Mouse (Mus musculus) right cerebral cortex, postnatal 4 days (tissue): ENCODE results near the gene Tufm.
A peak's percentile ranks its signal among the peaks of the same experiment; 100 is the strongest.
"Not testable (repeated sequence)": the region's sequence is repeated elsewhere in the genome, so short reads cannot be mapped to it uniquely, and the experiment has no call there.

Source experiments
- DNase-seq: peaks from one replicate; pipeline ENCODE4 v3.0.0-alpha.2; 2022

Tufm gene

DNA sequence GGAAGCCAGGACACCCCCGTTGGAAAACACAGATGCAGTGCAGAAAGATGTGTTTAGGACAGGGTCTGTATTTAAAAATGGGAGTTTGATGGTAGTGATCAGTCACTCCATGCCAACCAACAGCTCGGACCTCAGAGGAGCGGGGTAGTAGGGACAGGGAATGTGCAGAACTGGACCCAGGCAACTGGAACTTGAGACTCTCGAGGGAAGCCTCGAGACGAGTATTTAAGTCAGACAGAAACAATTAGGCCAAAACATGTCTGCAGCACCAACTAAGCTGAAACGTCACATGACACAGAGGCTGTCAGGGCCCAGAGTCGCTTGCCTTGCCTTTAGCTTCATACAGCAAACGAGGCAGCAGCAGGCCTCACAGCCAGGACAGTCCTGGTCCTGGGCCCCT is 21.0 kb upstream of the Tufm start:
- no peak for DNase-seq

DNA sequence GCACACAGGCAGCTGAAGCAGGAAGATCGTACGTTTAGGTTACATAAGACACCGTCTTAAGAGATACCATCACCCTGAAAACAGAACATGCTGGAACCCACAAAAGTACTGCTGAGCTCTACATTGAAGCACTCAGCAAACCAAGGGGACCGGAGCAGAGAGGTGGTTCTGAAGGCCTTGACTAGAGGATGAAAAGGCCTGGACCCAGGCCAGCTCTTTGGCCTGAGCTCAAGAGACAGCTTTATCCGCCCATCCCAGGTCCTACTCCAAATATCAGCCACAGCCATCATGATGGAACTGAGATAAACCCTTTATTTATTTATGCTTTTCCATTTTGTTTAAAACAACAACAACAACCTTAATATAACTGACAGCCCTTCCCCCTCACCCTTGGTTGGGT is 20.5 kb upstream of the Tufm start:
- DNase-seq: no peak

DNA sequence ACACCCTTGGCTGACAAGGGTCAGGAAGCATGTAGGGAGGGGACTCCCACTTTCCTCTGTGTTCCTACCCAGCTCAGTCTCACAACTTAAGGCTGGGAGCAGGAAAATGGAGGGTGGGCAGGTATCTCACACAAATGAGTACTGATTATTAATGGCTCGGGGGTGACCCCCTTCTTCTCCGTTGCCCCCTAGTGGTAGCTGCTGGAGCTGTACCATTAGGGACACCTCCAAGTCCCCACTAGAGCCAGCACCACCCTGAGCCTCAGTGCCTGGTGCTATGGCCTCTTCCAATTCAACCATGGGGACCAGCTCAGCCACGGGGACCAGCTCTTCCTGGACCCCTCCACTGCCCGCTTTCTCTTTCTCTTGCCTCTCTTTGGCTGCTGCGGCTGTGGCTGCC is 19.9 kb upstream of the Tufm start:
- peak; percentile 36 for DNase-seq

DNA sequence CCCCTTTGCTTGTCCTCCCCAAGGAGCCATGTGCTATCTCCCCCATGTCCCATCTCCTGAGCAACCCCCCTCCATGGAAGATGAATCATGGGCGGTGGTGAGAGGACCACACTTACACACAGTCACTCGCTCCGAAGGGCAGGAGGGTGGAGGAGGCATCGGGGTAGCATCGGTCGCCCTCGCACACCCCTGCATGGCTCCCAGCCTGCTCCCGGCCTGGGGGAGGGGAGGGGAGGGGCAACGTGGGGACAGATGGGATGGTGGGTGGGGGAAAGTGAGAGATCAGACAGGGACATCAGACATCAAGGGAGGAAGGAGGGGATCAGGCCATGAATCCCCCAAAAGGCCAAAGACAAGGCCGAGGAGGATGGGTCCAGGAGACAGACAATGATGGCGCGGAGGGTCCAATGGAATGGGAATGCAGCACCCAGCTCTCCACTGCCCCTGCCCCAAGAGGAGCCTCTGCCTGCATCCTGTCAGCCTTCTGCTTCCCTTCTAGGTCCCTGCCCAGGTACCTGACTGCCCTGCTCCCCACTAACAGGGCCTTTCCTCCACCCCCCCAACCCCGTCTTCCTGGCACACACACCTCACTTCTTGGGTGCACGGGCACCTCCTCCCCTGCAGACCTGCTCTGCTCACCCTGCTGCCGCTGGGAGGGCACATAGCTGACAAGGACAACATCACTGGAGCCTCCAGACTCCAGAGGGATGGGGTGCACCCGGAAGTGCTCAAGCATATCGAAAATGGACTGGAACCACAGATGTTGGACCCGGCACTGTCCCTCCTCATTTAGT is 19.1 kb upstream of the Tufm start:
- no peak for DNase-seq

DNA sequence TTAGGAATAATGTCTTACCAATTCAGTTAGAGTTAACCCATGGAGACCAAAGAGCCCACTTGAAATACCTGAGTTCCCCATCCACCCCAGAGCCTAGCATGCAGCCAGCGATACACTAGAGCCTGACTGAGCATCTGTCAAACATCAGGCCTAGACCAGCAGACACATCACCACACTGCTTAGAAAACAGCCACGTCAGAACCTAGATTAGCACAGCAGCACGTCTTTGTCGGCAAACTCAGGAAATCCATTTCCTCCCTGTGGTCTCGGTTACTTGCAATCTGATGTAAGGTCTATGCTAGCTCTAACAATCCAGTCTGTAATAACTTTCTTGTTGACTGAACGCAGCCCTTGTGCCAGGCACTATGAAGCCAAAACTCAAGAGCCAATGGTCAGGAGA is 17.1 kb upstream of the Tufm start:
- DNase-seq: no peak

DNA sequence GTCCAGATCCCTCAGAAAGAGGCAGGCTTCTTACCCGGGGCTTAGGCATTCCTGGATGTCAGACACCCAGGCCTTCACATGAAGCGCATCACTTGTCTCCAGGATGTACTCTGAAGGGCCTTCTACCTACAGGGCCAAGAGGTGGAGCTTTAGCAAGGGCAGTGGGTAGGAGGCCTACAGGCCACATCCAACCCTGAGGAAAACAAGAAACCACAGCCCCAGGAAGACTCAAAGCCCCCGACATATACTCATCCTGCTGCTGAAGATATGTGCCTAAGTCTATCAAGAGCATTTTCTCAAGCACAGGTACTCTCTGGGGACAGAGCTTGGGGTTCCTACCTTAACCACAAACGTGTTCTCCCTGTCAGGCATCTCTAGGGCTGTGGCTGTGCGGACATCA is 15.8 kb upstream of the Tufm start:
- DNase-seq: no peak

DNA sequence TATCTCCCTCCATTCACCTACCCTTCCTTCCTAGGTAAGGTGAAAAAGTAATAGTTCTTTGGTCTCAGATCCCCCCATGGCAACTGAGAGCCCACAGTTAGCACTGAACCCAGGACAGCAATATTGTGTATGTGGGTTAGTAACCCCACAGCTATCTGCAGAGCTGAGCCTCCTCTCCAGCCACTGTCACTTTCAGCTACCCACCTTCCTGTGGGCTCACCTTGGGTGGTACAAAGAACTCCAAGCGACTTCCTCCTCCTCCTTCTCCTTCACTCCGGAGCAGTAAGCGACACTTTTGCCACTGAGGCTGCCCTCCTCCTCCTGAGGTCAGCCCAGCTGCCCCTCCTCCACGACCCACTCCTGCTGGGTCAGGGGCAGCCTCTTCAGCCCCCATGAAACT is 15.3 kb upstream of the Tufm start:
- DNase-seq: no peak

DNA sequence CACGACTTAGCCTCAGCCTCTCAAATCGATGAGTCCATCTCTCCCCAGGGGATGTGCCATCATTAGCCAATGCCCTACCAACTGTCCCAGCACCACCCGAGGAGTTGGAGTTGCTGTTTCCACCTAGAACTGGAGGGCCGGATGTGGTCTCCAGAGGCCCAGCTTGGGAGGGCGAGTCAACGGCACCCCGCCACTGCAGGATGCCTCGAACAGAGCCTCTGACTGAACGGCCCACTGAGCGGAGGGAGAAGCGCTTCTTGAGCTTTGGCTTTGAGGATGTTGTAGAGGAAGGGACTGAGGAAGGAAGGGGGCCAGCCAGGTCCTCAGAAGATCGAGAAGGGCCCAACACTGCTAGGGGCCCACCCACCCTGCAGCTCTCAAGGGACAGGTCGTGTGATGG is 14.9 kb upstream of the Tufm start:
- DNase-seq: no peak

DNA sequence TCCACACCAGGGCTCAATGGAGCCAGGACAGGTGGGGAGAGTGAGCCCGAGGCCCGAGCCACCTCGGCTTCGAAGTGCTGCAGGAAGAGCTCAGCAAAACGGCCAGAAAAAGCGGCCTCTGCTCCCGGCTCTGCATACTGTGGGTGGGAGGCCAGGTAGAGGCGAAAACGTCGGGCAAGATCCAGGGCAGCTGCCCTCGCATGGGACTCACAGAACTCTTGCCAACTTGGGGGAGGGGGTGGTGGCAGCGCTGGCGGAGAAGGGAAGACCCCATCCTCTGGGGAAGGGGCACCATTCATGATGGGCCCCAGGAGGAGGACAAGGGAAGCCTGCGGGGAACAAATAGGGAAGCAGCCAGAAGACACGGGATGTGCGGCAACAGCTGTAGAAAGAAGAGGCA is 14.4 kb upstream of the Tufm start:
- no peak for DNase-seq

DNA sequence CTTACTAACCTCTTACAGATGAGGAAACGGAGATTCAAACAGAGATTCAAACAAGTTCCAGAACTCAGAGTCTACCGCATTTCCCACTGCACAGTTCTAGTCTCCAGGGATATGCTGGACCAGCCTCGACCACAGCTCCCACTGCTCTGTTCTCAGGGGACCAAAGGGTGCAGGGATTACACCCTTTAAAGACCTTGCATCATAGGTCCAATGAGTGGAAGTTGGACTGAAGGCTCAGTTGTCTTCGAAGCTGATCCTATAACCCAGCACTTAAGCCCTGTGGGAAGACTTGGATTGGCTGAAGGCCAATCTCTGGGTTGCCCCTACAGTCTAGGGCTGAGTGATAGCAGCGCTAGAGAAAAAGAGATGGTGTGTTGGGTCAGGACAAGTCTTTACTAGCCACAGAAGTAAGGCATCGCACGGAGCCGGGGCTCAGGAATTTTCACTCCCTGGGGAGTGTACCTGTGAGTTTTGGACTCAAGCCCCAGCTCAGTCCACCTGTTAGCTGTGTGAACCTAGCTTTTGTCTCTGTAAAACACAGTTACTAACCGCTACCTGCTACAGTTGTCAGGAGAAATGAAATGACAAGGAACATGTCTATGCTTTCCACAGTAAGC is 13.6 kb upstream of the Tufm start:
- no peak for DNase-seq

DNA sequence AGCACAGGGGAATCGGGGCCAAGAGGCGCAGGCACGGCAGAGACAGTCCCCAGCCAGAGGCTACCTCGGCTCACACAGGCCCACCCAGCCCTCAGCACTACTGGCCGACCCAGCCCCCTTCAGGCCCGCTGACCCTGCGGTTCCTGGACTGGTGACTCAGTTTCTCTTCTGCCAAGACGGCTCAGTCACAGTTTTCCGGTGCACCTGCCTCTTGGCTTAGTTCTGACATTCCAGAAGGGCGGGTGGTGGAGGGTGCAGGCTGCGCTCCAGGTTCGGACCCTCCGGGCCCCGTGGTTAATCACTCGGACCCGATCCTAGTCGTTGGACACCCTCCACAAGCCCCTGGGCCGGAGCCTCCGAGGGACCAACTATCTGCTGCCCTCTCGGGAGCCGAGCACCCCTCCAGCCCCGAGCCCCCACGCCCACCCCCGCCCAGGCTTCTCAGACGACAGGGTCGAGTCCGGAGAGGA is 12.6 kb upstream of the Tufm start:
- no peak for DNase-seq

DNA sequence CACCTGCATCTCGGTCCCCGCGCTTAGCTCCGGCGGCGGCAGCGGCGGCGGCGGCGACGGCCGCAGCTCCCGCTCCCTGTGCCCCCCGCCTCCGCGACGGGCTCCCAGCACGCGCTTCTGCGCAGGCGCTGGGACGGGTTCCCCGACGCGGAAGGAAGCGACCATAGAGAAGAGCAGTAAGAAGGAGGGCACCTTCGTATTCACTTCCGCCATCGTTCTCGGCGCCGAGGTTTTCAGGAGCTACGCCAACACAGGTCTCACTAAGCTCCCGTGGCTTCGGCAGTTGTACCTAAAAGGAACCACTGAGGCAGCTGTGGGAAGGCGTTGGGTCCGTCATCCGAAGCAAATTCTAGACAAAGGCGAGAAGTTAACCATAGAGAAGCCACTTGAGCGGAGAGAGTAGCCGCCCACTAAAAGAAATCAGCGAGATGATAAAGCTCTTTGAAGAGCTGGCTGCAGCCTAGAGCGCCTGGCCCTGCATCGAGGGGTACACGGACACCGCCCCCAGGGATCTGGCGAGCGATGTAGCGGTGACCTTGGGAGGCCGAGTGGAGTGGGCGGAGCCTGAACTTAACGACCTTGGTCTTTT is 12.1 kb upstream of the Tufm start, which contains the start of gene Sh2b1:
Gene Sh2b1 (minus strand): TSS at position 432 of the 589 bp plus-strand sequence.
- peak; percentile 86 for DNase-seq

DNA sequence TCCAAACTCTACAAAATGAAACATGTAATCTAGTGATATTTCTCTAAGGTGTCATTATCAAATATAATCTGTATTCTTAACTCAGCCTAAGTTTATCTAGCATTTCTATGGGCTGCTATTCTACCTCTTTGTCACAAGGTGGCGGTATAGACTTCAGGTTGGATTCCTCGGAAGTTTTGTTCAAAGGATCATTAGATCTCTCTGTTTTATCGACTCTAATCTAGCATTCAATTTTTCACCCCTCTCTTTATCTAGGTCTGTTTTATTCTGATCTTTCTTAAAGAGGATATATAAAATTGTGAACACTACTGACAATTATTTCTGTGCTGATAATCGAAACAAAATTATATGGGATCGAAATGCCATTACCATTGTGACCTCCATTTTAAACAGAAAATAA is 5.5 kb upstream of the Tufm start:
- DNase-seq: no peak

DNA sequence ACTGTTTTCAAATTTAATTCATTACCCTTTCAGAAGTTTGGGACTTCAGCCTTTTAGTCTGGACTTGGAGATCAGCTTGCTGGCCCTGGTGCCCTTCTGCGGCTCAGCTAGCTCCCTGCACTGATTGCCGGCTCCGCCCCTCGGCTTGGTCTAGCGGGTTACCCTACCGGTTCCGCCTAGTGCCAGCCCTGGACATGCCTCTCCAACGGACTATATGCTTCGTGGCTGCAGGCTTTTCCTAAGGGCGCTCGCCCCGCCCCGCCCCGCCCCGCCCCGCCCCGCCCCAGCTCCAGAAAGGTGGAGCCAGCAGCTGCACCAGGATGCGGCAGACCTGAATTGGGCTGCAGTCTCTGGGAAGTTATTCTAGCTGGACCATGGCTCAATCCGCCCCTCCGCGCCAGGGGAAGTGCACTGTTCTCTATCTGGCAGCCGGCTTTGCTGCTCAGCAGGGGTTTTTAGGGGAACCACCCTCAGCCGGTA is 4.7 kb upstream of the Tufm start:
- DNase-seq: peak; percentile 36

DNA sequence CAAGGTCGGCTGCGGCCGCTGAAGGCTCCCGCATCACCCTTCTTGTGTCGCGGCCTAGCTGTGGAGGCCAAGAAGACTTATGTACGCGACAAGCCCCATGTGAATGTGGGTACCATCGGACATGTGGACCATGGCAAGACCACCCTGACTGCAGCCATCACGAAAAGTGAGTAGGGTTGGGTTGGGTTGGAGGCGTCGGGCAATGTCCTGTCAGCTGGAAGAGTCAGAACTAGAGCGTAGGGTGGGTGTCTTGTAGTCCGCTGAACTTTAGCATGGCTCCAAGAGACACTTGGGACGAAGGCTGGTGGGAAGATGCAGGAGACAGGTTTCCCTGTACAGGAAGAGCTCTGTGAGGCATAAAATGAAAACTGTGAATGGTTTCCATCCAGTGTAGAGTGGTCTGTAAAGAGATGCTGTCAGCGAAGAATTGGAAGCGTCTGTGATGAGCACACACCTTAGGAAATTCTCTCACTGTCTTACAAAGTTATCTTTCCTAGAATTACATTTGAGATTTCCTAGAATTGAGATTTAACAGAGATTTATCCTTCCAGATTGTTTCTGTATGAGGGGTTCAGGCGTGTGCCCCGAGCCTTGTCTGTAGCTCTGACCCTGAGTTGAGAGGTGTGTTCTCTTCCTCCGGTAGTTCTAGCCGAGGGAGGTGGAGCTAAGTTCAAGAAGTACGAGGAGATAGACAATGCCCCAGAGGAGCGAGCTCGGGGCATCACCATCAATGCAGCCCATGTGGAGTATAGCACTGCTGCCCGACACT is 640 bp downstream of the Tufm start:
- DNase-seq: not testable (repeated sequence)

DNA sequence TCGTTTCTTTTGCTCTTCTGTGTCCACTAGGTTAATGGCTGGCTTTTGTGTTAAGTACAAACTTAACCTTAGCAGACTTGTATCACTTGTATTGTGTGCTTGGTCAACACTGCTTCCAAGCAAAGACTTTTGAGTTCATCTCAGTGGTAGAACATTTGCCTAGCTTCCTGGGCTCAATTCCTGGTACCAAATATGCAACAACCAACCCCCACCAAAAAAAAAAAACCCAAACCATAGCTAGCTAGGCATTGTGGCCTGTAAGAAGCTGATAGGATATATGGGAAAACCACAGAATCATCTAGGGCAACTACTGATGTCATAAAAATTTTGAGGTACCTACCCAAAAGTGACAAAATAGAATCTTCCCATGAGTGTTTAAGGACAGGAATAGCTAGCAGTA is 3.8 kb downstream of the Tufm start:
- DNase-seq: no peak

DNA sequence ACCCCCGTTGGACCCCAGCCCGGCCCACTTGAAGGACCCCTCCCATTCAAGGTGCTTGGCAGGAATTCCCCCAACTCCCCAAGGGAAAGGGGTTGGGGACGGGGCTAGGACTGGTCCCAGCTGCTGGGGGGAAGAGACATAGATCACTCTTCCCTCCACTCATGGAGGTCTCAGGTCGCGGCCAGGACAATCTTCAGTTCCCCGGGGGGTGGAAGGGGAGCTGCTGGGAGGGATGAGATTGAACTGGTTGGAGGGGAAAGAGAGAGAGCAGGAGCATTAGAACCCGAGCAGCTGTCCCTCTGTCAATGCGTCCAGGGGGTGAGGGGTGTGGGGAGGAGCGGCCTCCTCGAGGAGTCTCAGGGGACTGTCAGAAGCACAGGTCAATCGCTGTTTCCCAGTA is 4.8 kb downstream of the Tufm start:
- no peak for DNase-seq

DNA sequence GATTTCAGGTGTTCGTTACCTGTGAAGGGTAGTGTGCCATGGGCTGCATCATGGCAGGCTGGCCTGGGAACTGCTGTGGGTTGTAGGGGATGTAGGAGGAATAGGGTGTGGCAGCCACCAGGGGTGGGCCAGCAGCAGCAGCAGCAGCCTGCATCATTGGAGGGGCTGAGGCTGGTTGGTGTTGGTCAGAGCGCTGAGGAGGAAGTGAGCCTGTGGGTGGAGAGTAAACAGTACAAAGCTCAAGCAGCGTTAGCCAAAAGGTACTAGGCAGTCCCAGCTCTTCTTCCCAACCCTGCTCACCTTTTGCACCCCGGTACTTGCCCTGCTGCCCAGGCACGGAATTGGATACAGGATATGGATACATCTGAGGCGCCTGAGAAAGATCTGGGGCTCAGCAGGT is 7.0 kb downstream of the Tufm start:
- no peak for DNase-seq

DNA sequence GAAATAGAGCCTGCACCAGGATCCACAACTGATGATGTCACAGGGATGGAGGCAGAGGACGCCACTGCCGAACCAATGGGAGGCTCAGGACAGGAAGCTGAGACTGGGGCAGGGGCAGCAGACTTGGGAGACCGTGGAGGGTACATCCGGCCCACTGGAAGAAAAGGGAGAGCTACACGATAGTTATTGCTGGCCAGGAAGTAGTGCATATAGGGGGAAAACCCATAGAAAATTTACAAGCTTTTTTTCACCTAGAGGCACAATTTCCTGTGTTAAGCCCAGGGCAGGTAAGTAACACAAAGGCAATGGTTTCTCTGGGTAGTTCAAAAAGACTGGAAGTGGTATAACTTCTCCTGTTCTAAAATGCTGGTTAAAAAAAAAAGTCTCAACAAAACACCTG is 9.3 kb downstream of the Tufm start:
- DNase-seq: no peak

DNA sequence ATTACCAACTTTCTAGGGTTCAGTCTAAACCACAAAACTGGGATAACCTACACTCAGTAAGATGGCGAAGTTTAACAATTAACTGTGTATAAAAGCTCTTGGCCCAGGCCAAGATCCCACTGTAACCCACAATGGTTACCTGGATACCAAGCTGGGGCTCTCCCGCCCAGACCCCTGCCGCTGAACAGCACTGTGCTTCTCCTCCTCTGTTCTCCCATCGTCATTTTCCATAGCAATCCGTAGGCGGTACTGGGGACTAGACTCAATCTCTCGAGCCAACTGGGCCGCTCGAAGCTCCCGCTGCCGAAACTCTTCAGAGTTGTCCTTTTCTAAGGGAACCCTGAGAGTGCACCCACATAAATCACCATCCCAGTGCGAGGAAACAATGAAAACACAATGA is 10.8 kb downstream of the Tufm start:
- DNase-seq: no peak

DNA sequence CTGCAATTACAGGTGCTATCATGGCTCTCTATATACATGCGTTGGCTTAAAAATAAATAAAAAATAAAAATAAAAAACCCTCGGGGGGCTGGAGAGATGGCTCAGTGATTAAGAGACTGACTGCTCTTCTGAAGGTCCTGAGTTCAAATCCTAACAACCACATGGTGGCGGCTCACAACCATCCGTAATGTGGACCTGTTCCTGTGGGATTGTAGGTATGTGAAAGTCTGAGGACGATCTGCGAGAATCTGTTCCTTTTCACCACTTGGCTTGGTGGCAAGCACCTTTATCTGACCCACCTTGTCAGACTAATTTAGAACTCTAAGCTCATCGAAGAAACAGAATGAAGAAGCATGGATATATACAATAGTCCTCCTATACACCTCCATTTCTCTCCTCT is 12.3 kb downstream of the Tufm start:
- no peak for DNase-seq

DNA sequence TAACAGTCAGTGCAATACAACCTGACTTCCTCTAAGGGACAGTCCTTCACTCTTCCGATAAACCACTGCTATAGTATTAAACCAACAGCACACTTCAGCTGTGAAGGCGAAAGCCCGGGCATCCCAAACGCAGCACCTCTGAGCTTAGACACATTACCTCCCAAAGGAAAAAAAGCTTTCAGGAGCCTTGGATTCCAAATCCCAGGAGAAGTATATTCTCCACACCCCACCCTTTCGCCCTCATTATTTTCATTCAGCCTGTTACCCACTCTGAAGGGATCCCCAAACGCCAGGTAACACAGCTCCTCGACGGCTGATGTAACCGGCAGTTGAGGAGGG is 14.5 kb downstream of the Tufm start:
- DNase-seq: no peak

DNA sequence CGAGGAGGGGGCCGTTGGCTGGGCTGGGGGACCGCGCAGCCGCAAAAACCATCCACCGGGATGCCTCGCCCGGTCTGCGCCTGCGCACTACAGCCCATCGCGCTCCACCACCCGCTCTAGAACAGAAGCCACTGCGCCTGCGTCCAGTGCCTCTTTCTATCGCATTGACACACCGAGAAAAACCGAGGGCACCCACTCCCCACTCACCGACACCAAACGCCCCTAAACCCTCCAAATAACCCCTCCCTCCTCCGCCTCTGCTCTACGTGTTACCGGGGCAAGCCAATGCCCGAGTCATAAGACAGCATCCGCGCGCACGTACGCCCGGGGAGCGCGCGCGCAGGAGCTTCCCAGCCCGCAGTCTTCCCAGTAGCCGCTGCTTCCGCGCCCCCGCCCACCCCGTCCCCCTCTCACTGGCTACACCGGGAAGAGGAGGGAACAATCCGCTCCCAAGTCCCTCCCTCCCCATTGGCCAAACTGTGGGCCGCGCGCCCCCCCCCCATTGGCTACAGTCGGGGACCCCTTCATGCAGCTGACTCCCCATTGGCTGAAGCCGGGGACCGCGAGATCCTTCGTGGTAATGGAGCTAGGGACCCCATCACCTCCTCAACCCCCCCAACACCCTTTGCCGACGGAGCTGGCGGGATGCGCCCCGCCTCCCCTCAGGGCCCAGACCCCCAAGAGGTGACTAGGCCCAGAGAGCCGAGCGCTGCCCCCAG is 15.0 kb downstream of the Tufm start:
- peak; percentile 96 for DNase-seq
